Mouse (Mus musculus) hindbrain, embryonic 11.5 days (tissue): ENCODE measurements around the gene H2-Ke6. TPM values are rescaled to one million over a fixed set of nuclear protein-coding genes. Genes with fewer than 3 reads are reported as not detected.

ENCODE experiments used
- ATAC-seq: fragments of 200-750 bp; cut with Nextera tagmentation; 2 replicates; pipeline ENCODE4 v1.8.0; 2017; ENCODE audit warnings: mild to moderate bottlenecking, moderate TSS enrichment, moderate library complexity; ENCODE audit not compliant: low FRiP score
- DNase-seq: peaks from one replicate; pipeline ENCODE4 v3.0.0-alpha.2; 2015; ENCODE audit warnings: low spot score
- H3K27ac ChIP-seq: fragments of 300-500 bp; sonication (generic); 2 replicates; pipeline ENCODE4 v1.5.1; 2014; ENCODE audit warnings: mild to moderate bottlenecking, low read depth, low read length
- H3K27me3 ChIP-seq: fragments of 300-500 bp; sonication (generic); 2 replicates; pipeline ENCODE4 v1.6.1; 2014; ENCODE audit warnings: mild to moderate bottlenecking, low read length, moderate library complexity, mixed read lengths; ENCODE audit not compliant: control insufficient read depth, insufficient read depth
- H3K36me3 ChIP-seq: fragments of 300-500 bp; sonication (generic); 2 replicates; pipeline ENCODE4 v1.6.1; 2014; ENCODE audit warnings: mild to moderate bottlenecking, low read length, moderate library complexity, mixed read lengths; ENCODE audit not compliant: control insufficient read depth, insufficient read depth
- H3K4me1 ChIP-seq: fragments of 300-500 bp; sonication (generic); replicated peaks from 2 replicates; pipeline ENCODE4 v1.6.1; 2014; ENCODE audit warnings: low read length, mixed read lengths; ENCODE audit not compliant: control insufficient read depth, insufficient read depth
- H3K4me2 ChIP-seq: fragments of 300-500 bp; sonication (generic); replicated peaks from 2 replicates; pipeline ENCODE4 v1.6.1; 2014; ENCODE audit warnings: mild to moderate bottlenecking, low read depth, low read length
- H3K4me3 ChIP-seq: fragments of 300-500 bp; sonication (generic); 2 replicates; pipeline ENCODE4 v1.5.1; 2014; ENCODE audit warnings: low read depth, low read length
- H3K9ac ChIP-seq: fragments of 300-500 bp; sonication (generic); 2 replicates; pipeline ENCODE4 v1.6.1; 2014; ENCODE audit warnings: low read depth, low read length
- H3K9me3 ChIP-seq: fragments of 300-500 bp; sonication (generic); 2 replicates; pipeline ENCODE4 v1.6.1; 2016; ENCODE audit warnings: low read length; ENCODE audit not compliant: control insufficient read depth
- WGBS: fragments of 180-500 bp; shearing (Covaris S2); extraction: QIAGEN DNeasy Blood & Tissue Kit; methylation state at CpG from one replicate; pipeline ENCODE4 v1.1.7; 2014; 5-methylcytosine and 5-hydroxymethylcytosine counted together
- polyA plus RNA-seq: library from polyadenylated mRNA; unstranded; fragments of >200 nt; fragmentation: Nextera tagmentation; extraction: Ambion mirVana; gene quantifications from 2 replicates; pipeline ENCODE4 v1.2.1, GENCODE M21; 2014

The H2-Ke6 gene
- 50.5 and 54.8 TPM in 2 replicates for polyA plus RNA-seq

GRCm38 (mm10) chr17:34027656-34028223 lies at the start of gene H2-Ke6:
Gene H2-Ke6 (minus strand): TSS chr17:34028060.
- Histone ChIP-seq H3K4me1 (peaks cover 35% of the 10 kb centered on the region), H3K27ac (peak within 1 kb of the TSS; percentile 94), H3K4me3 (peak within 1 kb of the TSS; percentile 70), H3K4me2 (peak within 1 kb of the TSS; percentile 93), H3K36me3 (peaks cover 10% of the 10 kb centered on the region), H3K9me3 (no peaks in the 10 kb centered on the region), H3K27me3 (no peaks in the 10 kb centered on the region), H3K9ac (peak within 1 kb of the TSS; percentile 74)
- under 1% methylated on average over 48 of the region's 49 CpGs for WGBS
- ATAC-seq = peak; percentile 70
- DNase-seq = peak; percentile 97

DNA sequence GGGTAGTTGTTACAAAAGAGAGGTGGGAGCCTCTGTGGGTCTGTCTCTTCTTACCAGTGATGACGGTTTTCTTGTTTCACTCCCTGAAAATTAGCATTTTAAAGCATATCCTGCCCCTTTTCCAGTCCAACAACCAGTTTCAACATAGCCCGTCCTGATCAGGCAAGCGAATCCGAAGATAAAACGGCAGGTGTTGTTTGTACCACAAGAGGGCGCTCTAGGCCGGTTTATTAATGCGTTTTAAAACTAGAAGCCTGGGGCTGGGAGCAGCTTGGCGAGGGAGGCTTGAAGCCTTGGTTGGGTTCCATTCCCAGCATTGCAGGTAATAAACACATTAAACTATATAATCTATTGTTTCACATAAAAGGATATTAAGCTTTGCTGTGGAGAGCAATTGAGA lies 49.7 kb upstream of the H2-Ke6 start:
- Histone ChIP-seq H3K4me3 (no peak overlapping the region), H3K9ac (no peak overlapping the region), H3K9me3 (no peaks in the 10 kb centered on the region), H3K4me2 (no peak overlapping the region), H3K36me3 (no peaks in the 10 kb centered on the region), H3K27me3 (peaks cover 7% of the 10 kb centered on the region; the same call in 1 of the 2 replicates), H3K27ac (no peak overlapping the region), H3K4me1 (no peaks in the 10 kb centered on the region)
- DNase-seq = peak; percentile 91
- whole genome bisulfite sequencing = 2% methylated on average over 9 of the region's 9 CpGs
- ATAC-seq = no peak

GRCm38 (mm10) chr17:34075271-34075670 lies 47.4 kb upstream of the H2-Ke6 start:
- Histone ChIP-seq H3K27me3 (peaks cover 7% of the 10 kb centered on the region; the same call in 1 of the 2 replicates), H3K9ac (no peak overlapping the region), H3K9me3 (no peaks in the 10 kb centered on the region), H3K36me3 (no peaks in the 10 kb centered on the region), H3K4me2 (no peak overlapping the region), H3K4me3 (no peak overlapping the region), H3K4me1 (no peaks in the 10 kb centered on the region), H3K27ac (no peak overlapping the region)
- ATAC-seq (no peak), DNase-seq (peak; percentile 83)
- WGBS = 44% methylated on average over 7 of the region's 7 CpGs

DNA sequence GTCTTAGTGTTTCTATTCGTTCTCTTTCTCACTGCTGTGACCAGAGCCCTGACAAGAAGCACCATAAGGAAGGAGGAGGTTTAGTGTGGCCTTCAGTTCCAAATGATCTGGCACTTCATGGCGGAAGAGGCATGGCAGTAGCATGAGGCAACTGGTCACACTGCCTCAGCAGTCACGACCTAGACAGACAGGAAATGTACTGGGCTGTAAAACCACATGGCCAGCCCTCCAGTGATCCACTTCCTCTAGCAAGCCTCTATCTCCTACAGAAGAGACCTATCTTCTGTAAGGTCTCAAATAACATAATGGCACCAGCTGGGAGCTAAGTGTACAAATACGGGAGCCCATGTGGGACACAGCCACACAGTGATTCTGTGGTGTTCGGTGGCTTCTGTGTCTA lies 44.2 kb upstream of the H2-Ke6 start:
- H3K9me3 ChIP-seq = no peaks in the 10 kb centered on the region
- peaks cover 6% of the 10 kb centered on the region; the same call in 1 of the 2 replicates for H3K27me3 ChIP-seq
- H3K9ac ChIP-seq = no peak overlapping the region
- no peaks in the 10 kb centered on the region for H3K4me1 ChIP-seq
- 82% methylated on average over 5 of the region's 5 CpGs for WGBS
- no peaks in the 10 kb centered on the region for H3K36me3 ChIP-seq
- H3K4me2 ChIP-seq = no peak overlapping the region
- H3K27ac ChIP-seq = no peak overlapping the region
- ATAC-seq = no peak
- no peak overlapping the region for H3K4me3 ChIP-seq
- no peak for DNase-seq

GRCm38 (mm10) chr17:34068864-34069263 lies 41.0 kb upstream of the H2-Ke6 start:
- ATAC-seq = no peak
- H3K9ac ChIP-seq = no peak overlapping the region
- WGBS = 62% methylated on average over 3 of the region's 3 CpGs

DNA sequence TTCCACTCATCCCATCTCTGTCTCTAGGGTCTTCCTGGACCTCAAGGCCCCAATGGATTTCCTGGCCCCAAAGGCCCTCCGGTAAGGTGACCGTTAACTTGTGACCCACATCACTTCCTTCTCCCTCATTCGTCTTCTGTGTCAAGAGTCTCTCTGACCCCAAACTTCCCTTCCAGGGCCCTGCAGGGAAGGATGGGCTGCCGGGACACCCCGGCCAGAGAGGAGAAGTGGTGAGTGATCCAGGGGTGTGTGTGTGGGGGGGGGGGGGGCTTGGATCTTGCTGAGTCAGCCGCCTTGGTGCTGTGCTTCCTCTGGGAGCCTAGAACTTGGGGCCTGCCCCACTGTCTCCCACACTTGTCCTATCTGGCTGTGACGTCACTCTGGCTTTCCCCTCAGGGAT lies 29.4 kb upstream of the H2-Ke6 start:
- no peak overlapping the region for H3K4me3 ChIP-seq
- H3K9me3 ChIP-seq = no peaks in the 10 kb centered on the region
- no peaks in the 10 kb centered on the region for H3K4me1 ChIP-seq
- no peak overlapping the region for H3K27ac ChIP-seq
- no peak overlapping the region for H3K4me2 ChIP-seq
- 77% methylated on average over 7 of the region's 7 CpGs for WGBS
- no peak for ATAC-seq
- no peak for DNase-seq
- no peaks in the 10 kb centered on the region for H3K36me3 ChIP-seq
- no peak overlapping the region for H3K9ac ChIP-seq
- no peaks in the 10 kb centered on the region for H3K27me3 ChIP-seq

More at GRCm38 (mm10) chr17:34068864-34069263, 41.0 kb upstream of the H2-Ke6 start:
- H3K27me3 ChIP-seq = no peaks in the 10 kb centered on the region
- no peaks in the 10 kb centered on the region for H3K9me3 ChIP-seq
- no peak overlapping the region for H3K4me3 ChIP-seq
- no peak overlapping the region for H3K4me2 ChIP-seq
- H3K27ac ChIP-seq = no peak overlapping the region
- no peaks in the 10 kb centered on the region for H3K4me1 ChIP-seq
- H3K36me3 ChIP-seq = no peaks in the 10 kb centered on the region
- DNase-seq = no peak

DNA sequence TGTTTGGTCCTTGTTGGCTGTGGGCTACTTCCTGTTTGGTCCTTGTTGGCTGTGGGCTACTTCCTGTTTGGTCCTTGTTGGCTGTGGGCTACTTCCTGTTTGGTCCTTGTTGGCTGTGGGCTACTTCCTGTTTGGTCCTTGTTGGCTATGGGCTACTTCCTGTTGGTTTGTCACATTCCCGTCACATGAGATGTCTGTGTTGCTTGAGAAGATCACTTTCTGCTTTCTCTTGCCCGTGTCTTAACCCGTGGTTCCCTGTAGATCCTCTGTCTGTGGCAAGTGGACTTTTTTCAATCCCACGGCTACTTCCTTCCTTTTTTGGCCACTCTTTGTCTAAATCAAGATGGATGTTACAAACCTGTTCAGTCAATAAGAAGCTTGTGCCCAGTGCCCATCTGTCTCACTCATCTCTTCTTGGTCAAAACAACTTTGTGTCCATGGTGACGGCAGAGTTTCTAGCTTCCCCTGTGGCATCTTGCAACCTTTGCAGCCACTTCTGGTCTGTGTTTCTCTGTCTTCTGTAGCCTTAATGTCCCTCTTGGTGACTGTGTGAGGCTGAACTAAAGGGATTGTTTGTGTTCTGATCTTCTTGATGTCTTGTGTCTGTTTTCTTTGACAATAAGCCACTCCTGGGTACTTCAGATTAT lies 19.7 kb upstream of the H2-Ke6 start:
- no peaks in the 10 kb centered on the region for H3K27me3 ChIP-seq
- no peak overlapping the region for H3K4me2 ChIP-seq
- H3K4me3 ChIP-seq = no peak overlapping the region
- no peak for DNase-seq
- H3K9me3 ChIP-seq = peaks cover 2% of the 10 kb centered on the region; the same call in 1 of the 2 replicates
- no peak for ATAC-seq
- no peak overlapping the region for H3K9ac ChIP-seq
- no peaks in the 10 kb centered on the region for H3K4me1 ChIP-seq
- no peak overlapping the region for H3K27ac ChIP-seq
- no peaks in the 10 kb centered on the region for H3K36me3 ChIP-seq
- WGBS = 96% methylated on average over 5 of the region's 5 CpGs

DNA sequence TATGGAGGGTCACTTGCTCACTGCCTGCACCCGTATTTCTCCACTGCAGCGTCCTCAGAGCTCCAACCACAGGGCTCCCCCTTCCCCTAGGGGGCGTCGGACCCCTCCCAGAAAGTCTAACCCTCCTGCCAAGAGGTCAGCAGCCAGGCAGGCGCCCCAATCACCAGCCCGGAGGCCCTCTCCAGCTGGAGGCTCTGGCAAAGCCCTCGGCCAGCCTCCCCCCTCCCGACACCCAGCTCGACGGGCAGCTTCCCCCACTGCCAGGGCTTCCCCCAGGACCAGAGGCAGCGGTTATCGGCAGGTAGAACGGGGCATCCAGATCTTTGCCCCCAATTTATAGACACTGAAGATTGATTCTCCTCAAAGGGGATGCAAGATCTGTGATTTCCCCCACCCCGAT lies 18.1 kb upstream of the H2-Ke6 start:
- Histone ChIP-seq H3K4me1 (no peaks in the 10 kb centered on the region), H3K27ac (no peak overlapping the region), H3K4me2 (no peak overlapping the region), H3K36me3 (no peaks in the 10 kb centered on the region), H3K9me3 (peaks cover 2% of the 10 kb centered on the region; the same call in 1 of the 2 replicates), H3K27me3 (no peaks in the 10 kb centered on the region), H3K4me3 (no peak overlapping the region), H3K9ac (no peak overlapping the region)
- no peak for ATAC-seq
- DNase-seq = no peak
- 79% methylated on average over 14 of the region's 14 CpGs for WGBS
